Mouse (Mus musculus) layer of hippocampus, adult 2 months (tissue): ENCODE measurements around the gene H2-M10.6. TPM values are rescaled to one million over a fixed set of nuclear protein-coding genes. Genes with fewer than 3 reads are reported as not detected.
A peak's percentile ranks its signal among the peaks of the same experiment; 100 is the strongest.

Experiments used
- DNase-seq, 2 experiments: peaks; one replicate each; pipeline ENCODE4 v3.0.0; 2022; ENCODE audit warnings: low spot score in 2 of 2
- H3K27ac ChIP-seq: fragments of 200-600 bp; 2 replicates; pipeline ENCODE4 v1.8.1; 2022
- H3K4me3 ChIP-seq: fragments of 200-600 bp; 2 replicates; pipeline ENCODE4 v1.8.1; 2022; ENCODE audit warnings: mild to moderate bottlenecking
- CTCF ChIP-seq: fragments of 200-600 bp; conservative IDR thresholded peaks from 2 replicates; pipeline ENCODE4 v1.8.1; 2022; ENCODE audit warnings: antibody characterized with exemption, mild to moderate bottlenecking, moderate library complexity
- total RNA-seq, 2 experiments: library from RNA; stranded (reverse); gene quantifications; 2 replicates each; pipeline ENCODE4 v1.2.3; 2021

H2-M10.6 gene
- total RNA-seq, 2 experiments from 2014 or later, result not detected

GRCm38 (mm10) chr17:36830470-36830869, 18.5 kb downstream of the H2-M10.6 start:
- no peak overlapping the region for H3K27ac ChIP-seq
- TF ChIP-seq CTCF, result no peak
- DNase-seq, result no peak
- no peak overlapping the region for H3K4me3 ChIP-seq

DNA sequence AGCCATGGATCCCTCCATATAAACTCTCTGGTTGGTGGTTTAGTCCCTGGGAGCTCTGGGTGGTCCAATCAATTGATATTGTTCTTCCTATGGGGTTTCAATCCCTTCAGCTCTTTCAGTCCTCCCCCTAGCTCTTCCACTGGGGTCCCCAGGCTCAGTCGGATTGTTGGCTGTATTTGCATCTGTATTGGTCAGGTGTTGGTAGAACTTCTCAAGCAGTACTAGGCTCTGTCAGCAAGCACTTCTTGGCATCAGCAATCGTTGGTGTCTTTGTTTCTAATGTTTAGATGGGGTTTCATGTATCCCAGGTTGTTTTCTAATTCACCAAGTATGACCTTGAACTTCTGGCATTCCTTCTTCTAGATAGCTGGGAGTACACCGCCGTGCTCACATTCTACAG, 20.7 kb downstream of the H2-M10.6 start:
- Histone ChIP-seq H3K4me3 (no peak overlapping the region), H3K27ac (no peak overlapping the region)
- no peak for TF ChIP-seq CTCF
- no peak for DNase-seq

DNA sequence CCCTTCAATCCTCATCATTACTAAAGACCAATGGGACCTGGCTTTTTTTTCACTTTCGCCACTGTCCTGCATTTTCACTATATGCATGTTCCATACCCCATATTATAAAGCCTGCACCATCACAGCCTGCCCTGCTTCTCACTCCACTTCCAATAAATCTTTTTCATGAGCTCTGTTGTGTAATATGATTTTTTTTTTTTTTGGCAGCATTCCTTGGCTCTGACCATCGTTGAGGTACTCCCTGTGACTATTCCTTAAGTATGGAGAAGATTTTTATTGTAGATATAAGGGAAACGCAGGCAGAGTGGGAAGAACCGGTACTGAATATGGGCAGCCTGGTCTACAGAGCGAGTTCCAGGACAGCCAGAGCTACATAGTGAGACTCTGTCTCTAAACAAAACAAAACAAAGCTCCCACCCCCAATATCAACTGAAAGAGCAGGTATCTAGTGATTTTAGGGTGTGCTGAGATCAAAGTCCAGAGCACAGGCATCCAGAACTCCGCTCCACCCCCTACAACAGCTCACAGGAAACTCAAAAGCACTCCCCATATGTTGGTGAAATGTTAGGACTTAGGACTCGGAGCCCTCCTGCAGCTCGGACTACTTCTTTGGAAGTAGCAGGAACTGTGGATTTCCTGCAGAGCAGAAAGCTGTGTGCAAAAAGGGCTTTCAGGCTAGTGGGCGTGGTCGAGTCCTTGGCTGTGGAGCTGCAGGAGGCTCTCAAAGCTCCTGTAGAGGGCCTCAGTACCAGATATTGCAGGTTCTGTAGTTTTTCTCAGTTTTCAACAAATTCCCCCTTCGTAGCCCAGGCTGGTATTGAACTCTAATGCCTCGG, 23.8 kb downstream of the H2-M10.6 start:
- Histone ChIP-seq H3K4me3 (peak overlapping the region; percentile 73), H3K27ac (peak overlapping the region; percentile 92; the same call in 1 of the 2 replicates)
- peak; percentile 71 for TF ChIP-seq CTCF
- DNase-seq, result peak; percentile 37 to 55

DNA sequence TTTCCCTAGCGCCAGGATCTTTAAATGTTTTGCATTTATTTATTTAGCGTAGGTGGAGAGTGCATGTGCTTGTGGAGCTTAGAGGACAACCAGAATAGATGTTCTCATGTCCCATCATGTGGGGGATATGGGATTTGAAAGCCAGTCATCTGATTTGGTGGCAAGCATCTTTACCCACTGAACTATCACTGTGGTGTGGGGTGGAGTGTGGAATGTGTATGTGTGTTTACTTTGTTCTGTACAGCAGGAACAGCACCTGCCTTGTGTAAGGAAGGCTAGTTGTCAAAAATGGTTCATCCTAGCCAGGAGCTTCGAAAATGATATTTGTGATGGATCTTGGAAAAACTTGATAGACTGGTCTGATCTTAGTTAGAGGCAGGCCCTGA, 24.4 kb downstream of the H2-M10.6 start:
- no peak for DNase-seq
- H3K4me3 ChIP-seq, result peak overlapping the region; percentile 73
- peak overlapping the region; percentile 92 for H3K27ac ChIP-seq
- TF ChIP-seq CTCF, result no peak

DNA sequence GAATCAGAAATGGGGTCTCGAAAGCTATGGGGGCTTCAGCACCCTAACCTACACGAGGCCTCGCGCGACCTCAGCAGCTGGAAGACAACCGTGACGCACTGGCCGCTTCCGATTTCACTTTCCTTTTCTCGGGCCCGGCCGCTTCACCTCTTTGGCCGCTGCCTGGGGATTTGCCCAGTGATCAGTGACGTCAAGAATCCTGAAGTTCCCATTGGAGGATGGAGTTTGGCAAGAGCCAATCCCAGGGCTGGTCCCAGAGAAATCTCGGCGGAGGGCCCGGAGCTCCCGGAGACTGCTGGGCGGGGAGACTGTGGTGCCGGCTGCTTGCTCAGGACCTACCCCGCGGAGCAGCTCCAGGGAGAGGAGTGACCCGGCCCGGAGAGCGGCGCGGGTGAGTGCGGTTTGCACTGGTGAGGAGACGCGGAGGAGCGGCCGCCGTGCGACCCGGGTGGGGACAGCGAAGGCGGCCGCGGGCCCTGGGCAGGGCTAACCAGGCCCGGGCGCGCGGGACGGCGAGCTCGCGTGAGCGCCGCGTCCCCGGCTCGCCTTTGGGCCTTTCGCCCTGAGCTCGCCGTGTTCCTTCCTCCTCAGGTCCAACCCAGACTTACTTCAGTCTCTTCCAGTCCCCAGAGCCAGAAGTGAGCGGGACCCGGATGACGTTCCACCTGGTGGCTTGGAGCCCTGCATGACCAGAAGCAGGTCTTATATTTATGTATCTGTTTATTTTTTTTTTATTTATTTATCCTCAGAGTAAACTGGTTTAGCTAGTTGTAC, 25.1 kb downstream of the H2-M10.6 start, which contains the start of gene Trim26:
Trim26 (plus strand) TSS at position 261 of the 774 bp plus-strand sequence.
- no peak for TF ChIP-seq CTCF
- peak; percentile 97 to 98 for DNase-seq
- Histone ChIP-seq H3K4me3 (peak within 1 kb of the TSS; percentile 73), H3K27ac (peak within 1 kb of the TSS; percentile 92)

DNA sequence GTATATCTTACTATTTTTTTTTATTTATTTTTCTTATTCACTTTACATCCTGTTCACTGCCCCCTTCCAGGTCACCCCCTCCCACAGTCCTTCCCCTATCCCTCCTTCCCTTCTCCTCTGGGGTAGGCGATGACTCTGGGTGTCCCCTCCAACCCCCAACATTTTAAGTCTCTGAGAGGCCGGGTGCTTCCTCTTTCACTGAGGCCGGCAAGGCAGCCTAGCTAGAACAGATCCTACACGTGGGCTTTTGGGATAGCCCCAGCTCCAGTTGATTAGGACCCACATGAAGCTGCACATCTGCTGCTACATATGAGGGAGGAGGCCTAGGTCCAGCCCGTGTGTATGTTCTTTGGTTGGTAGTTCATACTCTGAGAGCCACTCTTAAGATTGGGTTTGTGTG, 27.0 kb downstream of the H2-M10.6 start:
- no peak overlapping the region for H3K4me3 ChIP-seq
- no peak for TF ChIP-seq CTCF
- no peak overlapping the region for H3K27ac ChIP-seq
- no peak for DNase-seq

DNA sequence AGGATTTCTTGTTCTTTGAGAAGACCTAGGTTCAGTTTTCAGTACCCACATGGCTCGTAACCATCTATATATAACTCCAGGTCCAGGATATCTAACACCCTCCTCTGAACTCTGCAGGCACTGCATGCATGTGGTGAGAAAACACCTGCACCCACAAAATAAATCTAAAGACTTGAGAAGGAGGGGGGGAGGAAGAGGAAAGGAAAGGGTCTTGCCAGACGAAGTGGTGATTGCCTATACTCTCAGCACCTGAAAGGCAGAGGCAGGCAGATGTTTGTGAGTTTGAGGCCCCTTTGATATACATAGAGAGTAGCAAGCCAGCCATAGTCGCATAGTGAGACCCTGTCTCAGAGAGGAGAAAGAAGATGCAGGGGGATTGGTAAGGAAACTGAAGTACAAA, 28.0 kb downstream of the H2-M10.6 start:
- no peak for TF ChIP-seq CTCF
- Histone ChIP-seq H3K4me3 (no peak overlapping the region), H3K27ac (no peak overlapping the region)
- DNase-seq, result no peak

- DNase-seq, result no peak
- H3K27ac ChIP-seq, result no peak overlapping the region
- no peak overlapping the region for H3K4me3 ChIP-seq
- no peak for TF ChIP-seq CTCF
Observed at GRCm38 (mm10) chr17:36840961-36841445, 29.0 kb downstream of the H2-M10.6 start.

- no peak for DNase-seq
- Histone ChIP-seq H3K27ac (no peak overlapping the region), H3K4me3 (no peak overlapping the region)
- no peak for TF ChIP-seq CTCF
Observed at GRCm38 (mm10) chr17:36843696-36844095, 31.7 kb downstream of the H2-M10.6 start.

- Histone ChIP-seq H3K4me3 (no peak overlapping the region), H3K27ac (no peak overlapping the region)
- no peak for DNase-seq
- no peak for TF ChIP-seq CTCF
Observed at GRCm38 (mm10) chr17:36844286-36844719, 32.3 kb downstream of the H2-M10.6 start.

GRCm38 (mm10) chr17:36844725-36845124, 32.8 kb downstream of the H2-M10.6 start:
- DNase-seq, result no peak
- TF ChIP-seq CTCF, result no peak
- Histone ChIP-seq H3K4me3 (no peak overlapping the region), H3K27ac (no peak overlapping the region)

GRCm38 (mm10) chr17:36848911-36849310, 36.9 kb downstream of the H2-M10.6 start:
- no peak for DNase-seq
- H3K4me3 ChIP-seq, result no peak overlapping the region
- 0 out of 2 replicates have a peak overlapping the region, but pooled peaks have one; percentile 3 for H3K27ac ChIP-seq
- no peak for TF ChIP-seq CTCF

- TF ChIP-seq CTCF, result no peak
- Histone ChIP-seq H3K4me3 (no peak overlapping the region), H3K27ac (no peak overlapping the region)
- DNase-seq, result no peak
Observed at GRCm38 (mm10) chr17:36849992-36850391, 38.0 kb downstream of the H2-M10.6 start.
